Mouse (Mus musculus) erythroid progenitor cell, adult 5-6 weeks (primary cell): Measurements from ENCODE around the gene Afp. TPM values are rescaled to one million over a fixed set of nuclear protein-coding genes. Genes with fewer than 3 reads are reported as not detected.

Experiments used
- ATAC-seq: replicated peaks from 2 replicates; pipeline ENCODE4 v1.8.0; 2016; ENCODE audit warnings: moderate number of reproducible peaks, mild to moderate bottlenecking, moderate TSS enrichment, inconsistent platforms; ENCODE audit not compliant: poor library complexity, low FRiP score, severe bottlenecking
- total RNA-seq, 2 experiments: library from RNA; stranded (forward) in 1 of 2; stranded (reverse) in 1 of 2; fragments of 150-400 nt in 1 of 2; fragments of 186-747, 209-891 nt in 1 of 2; gene quantifications; 2 replicates each; pipeline versions ENCODE4 v1.2.3 to v1.2.4; 2015 to 2017; ENCODE audit warnings: low replicate concordance in 2 of 2

The Afp gene
- total RNA-seq, 2 experiments from 2014 or later, result 6.3 TPM; not detected in 1

GRCm38 (mm10) chr5:90504742-90505141 is 14.2 kb downstream of the Afp start:
- no peak for ATAC-seq

GRCm38 (mm10) chr5:90506507-90506906 is 16.0 kb downstream of the Afp start:
- no peak for ATAC-seq

GRCm38 (mm10) chr5:90507411-90507949 is 16.9 kb downstream of the Afp start:
- no peak for ATAC-seq

GRCm38 (mm10) chr5:90509828-90510592 is 19.5 kb downstream of the Afp start:
- no peak for ATAC-seq

GRCm38 (mm10) chr5:90512288-90512955 is 21.9 kb downstream of the Afp start:
- ATAC-seq, result no peak

GRCm38 (mm10) chr5:90515561-90515960 is 25.0 kb downstream of the Afp start:
- ATAC-seq, result no peak

GRCm38 (mm10) chr5:90518356-90519100 is 28.0 kb downstream of the Afp start, which contains the start of gene Afm:
TSS of gene Afm (plus strand) at chr5:90518932.
- no peak for ATAC-seq

GRCm38 (mm10) chr5:90551191-90551590 is 60.7 kb downstream of the Afp start:
- ATAC-seq, result no peak

GRCm38 (mm10) chr5:90556052-90556451 is 65.5 kb downstream of the Afp start:
- no peak for ATAC-seq

Other genes starting within 250 kb of the Afp start
- gene Ankrd17, start 124.2 kb upstream of the Afp start, total RNA-seq (2015; ENCODE audit: low replicate concordance), result 105 and 121 TPM in 2 replicates
- 141 and 214 TPM in 2 replicates for gene Ankrd17, start 124.2 kb upstream of the Afp start, total RNA-seq (2017; ENCODE audit: low replicate concordance)
- gene Gm9958, start 123.5 kb upstream of the Afp start, total RNA-seq (2015; ENCODE audit: low replicate concordance), result 4.6 TPM in 1 of 2 replicates, not detected in the other
- gene Gm9958, start 123.5 kb upstream of the Afp start, total RNA-seq (2017; ENCODE audit: low replicate concordance), result 0.51 and 6.3 TPM in 2 replicates
- not detected in 2 replicates for gene Alb, start 29.8 kb upstream of the Afp start, total RNA-seq (2015; ENCODE audit: low replicate concordance)
- not detected in 2 replicates for gene Alb, start 29.8 kb upstream of the Afp start, total RNA-seq (2017; ENCODE audit: low replicate concordance)
- not detected in 2 replicates for gene Afm, start 28.2 kb downstream of the Afp start, total RNA-seq (2015; ENCODE audit: low replicate concordance)
- not detected in 2 replicates for gene Afm, start 28.2 kb downstream of the Afp start, total RNA-seq (2017; ENCODE audit: low replicate concordance)
- not detected in 2 replicates for gene 5830473C10Rik, start 70.4 kb downstream of the Afp start, total RNA-seq (2015; ENCODE audit: low replicate concordance)
- gene 5830473C10Rik, start 70.4 kb downstream of the Afp start, total RNA-seq (2017; ENCODE audit: low replicate concordance), result not detected in 2 replicates
- not detected in 2 replicates for gene Rassf6, start 149.9 kb downstream of the Afp start, total RNA-seq (2015; ENCODE audit: low replicate concordance)
- not detected in 2 replicates for gene Rassf6, start 149.9 kb downstream of the Afp start, total RNA-seq (2017; ENCODE audit: low replicate concordance)